Mouse (Mus musculus) forebrain, postnatal 0 days (tissue): ENCODE measurements around the gene Mast4. TPM values are rescaled to one million over a fixed set of nuclear protein-coding genes. Genes with fewer than 3 reads are reported as not detected.
A peak's percentile ranks its signal among the peaks of the same experiment; 100 is the strongest.

Experiments used
- ATAC-seq: fragments of 200-750 bp; cut with Nextera tagmentation; 2 replicates; pipeline ENCODE4 v1.8.0; 2017; ENCODE audit warnings: mild to moderate bottlenecking, moderate library complexity
- DNase-seq: peaks from one replicate; pipeline ENCODE4 v3.0.0-alpha.2; 2015
- H3K27ac ChIP-seq: fragments of 300-500 bp; sonication (generic); 2 replicates; pipeline ENCODE4 v1.5.1; 2014; ENCODE audit warnings: low read depth, mild to moderate bottlenecking, antibody characterized with exemption, low read length, moderate library complexity, mixed read lengths
- H3K27me3 ChIP-seq: fragments of 300-500 bp; sonication (generic); 2 replicates; pipeline ENCODE4 v1.6.1; 2014; ENCODE audit warnings: mild to moderate bottlenecking, low read length, mixed read lengths; ENCODE audit not compliant: insufficient read depth
- H3K36me3 ChIP-seq: fragments of 300-500 bp; sonication (generic); 2 replicates; pipeline ENCODE4 v1.6.1; 2014; ENCODE audit warnings: mild to moderate bottlenecking, moderate library complexity; ENCODE audit not compliant: insufficient read depth
- H3K4me1 ChIP-seq: fragments of 300-500 bp; sonication (generic); 2 replicates; pipeline ENCODE4 v1.6.1; 2014; ENCODE audit warnings: antibody characterized with exemption; ENCODE audit not compliant: insufficient read depth
- H3K4me2 ChIP-seq: fragments of 300-500 bp; sonication (generic); 2 replicates; pipeline ENCODE4 v1.6.1; 2014; ENCODE audit warnings: low read depth, mild to moderate bottlenecking, moderate library complexity
- H3K4me3 ChIP-seq: fragments of 300-500 bp; sonication (generic); 2 replicates; pipeline ENCODE4 v1.5.1; 2014; ENCODE audit warnings: low read depth, low read length, mixed read lengths
- H3K9ac ChIP-seq: fragments of 300-500 bp; sonication (generic); 2 replicates; pipeline ENCODE4 v1.6.1; 2014; ENCODE audit warnings: mild to moderate bottlenecking
- H3K9me3 ChIP-seq: fragments of 300-500 bp; sonication (generic); 2 replicates; pipeline ENCODE4 v1.6.1; 2016; ENCODE audit warnings: low read length
- CTCF ChIP-seq: sonication (generic); IDR thresholded peaks from 2 replicates; pipeline ENCODE4 v1.5.1; 2016; ENCODE audit warnings: antibody characterized with exemption, control low read depth, low read depth
- WGBS: fragments of 180-500 bp; shearing (Covaris S2); extraction: QIAGEN DNeasy Blood & Tissue Kit; methylation state at CpG from one replicate; pipeline ENCODE4 v1.1.7; 2014; 5-methylcytosine and 5-hydroxymethylcytosine counted together
- polyA plus RNA-seq: library from polyadenylated mRNA; unstranded; fragments of >200 nt; fragmentation: Nextera tagmentation; extraction: Ambion mirVana; gene quantifications from 2 replicates; pipeline ENCODE4 v1.2.1, GENCODE M21; 2015
- total RNA-seq: library from RNA; depleted of rRNA; stranded (reverse); fragments of >200 nt; gene quantifications from 2 replicates; pipeline ENCODE4 v1.2.3, GENCODE M21; 2014

Mast4 gene
- total and polyA plus RNA-seq, 2 experiments from 2014 or later: 17.2 to 40.1 TPM

GRCm38 (mm10) chr13:103048954-103049353 is 285.3 kb downstream of the Mast4 start:
- H3K36me3 ChIP-seq: no peaks in the 10 kb centered on the region
- H3K4me2 ChIP-seq: no peak overlapping the region
- no peaks in the 10 kb centered on the region for H3K9me3 ChIP-seq
- no peak for ATAC-seq
- WGBS: 77% methylated on average over 7 of the region's 7 CpGs
- TF ChIP-seq CTCF: no peak
- H3K4me3 ChIP-seq: no peak overlapping the region
- DNase-seq: no peak
- H3K27me3 ChIP-seq: no peaks in the 10 kb centered on the region
- H3K9ac ChIP-seq: no peak overlapping the region
- no peak overlapping the region for H3K27ac ChIP-seq
- no peaks in the 10 kb centered on the region for H3K4me1 ChIP-seq

- H3K27me3 ChIP-seq: no peaks in the 10 kb centered on the region
- 94% methylated on average over 9 of the region's 9 CpGs for WGBS
- no peak overlapping the region for H3K27ac ChIP-seq
These were observed 290.6 kb downstream of the Mast4 start for GRCm38 (mm10) chr13:103043692-103044091.

GRCm38 (mm10) chr13:103043011-103043410 is 291.3 kb downstream of the Mast4 start:
- DNase-seq (no peak), ATAC-seq (peak; percentile 34; the same call in 1 of the 2 replicates)
- H3K9me3 ChIP-seq: no peaks in the 10 kb centered on the region
- H3K4me1 ChIP-seq: no peaks in the 10 kb centered on the region
- H3K4me3 ChIP-seq: no peak overlapping the region
- no peak overlapping the region for H3K9ac ChIP-seq
- H3K36me3 ChIP-seq: no peaks in the 10 kb centered on the region
- H3K27ac ChIP-seq: no peak overlapping the region
- TF ChIP-seq CTCF: no peak
- H3K4me2 ChIP-seq: no peak overlapping the region
- no peaks in the 10 kb centered on the region for H3K27me3 ChIP-seq
- 76% methylated on average over 4 of the region's 4 CpGs for WGBS

More at GRCm38 (mm10) chr13:103043692-103044091, 290.6 kb downstream of the Mast4 start:
- H3K36me3 ChIP-seq: no peaks in the 10 kb centered on the region
- H3K9me3 ChIP-seq: no peaks in the 10 kb centered on the region
- DNase-seq (no peak), ATAC-seq (no peak)
- H3K4me1 ChIP-seq: no peaks in the 10 kb centered on the region
- no peak overlapping the region for H3K4me3 ChIP-seq
- no peak overlapping the region for H3K9ac ChIP-seq
- no peak for TF ChIP-seq CTCF
- H3K4me2 ChIP-seq: no peak overlapping the region

- H3K36me3 ChIP-seq: no peaks in the 10 kb centered on the region
- H3K4me3 ChIP-seq: no peak overlapping the region
- no peak overlapping the region for H3K27ac ChIP-seq
- DNase-seq (no peak), ATAC-seq (no peak)
- no peak overlapping the region for H3K4me2 ChIP-seq
- 14% methylated on average over 5 of the region's 5 CpGs for WGBS
- no peaks in the 10 kb centered on the region for H3K9me3 ChIP-seq
- H3K9ac ChIP-seq: no peak overlapping the region
- no peaks in the 10 kb centered on the region for H3K27me3 ChIP-seq
- no peak for TF ChIP-seq CTCF
- no peaks in the 10 kb centered on the region for H3K4me1 ChIP-seq
These were observed 296.8 kb downstream of the Mast4 start for GRCm38 (mm10) chr13:103037466-103037865.

- Histone ChIP-seq H3K4me1 (no peaks in the 10 kb centered on the region), H3K4me3 (no peak overlapping the region), H3K27me3 (no peaks in the 10 kb centered on the region), H3K4me2 (no peak overlapping the region), H3K27ac (no peak overlapping the region), H3K9ac (no peak overlapping the region), H3K9me3 (no peaks in the 10 kb centered on the region), H3K36me3 (no peaks in the 10 kb centered on the region)
- 92% methylated on average over 5 of the region's 5 CpGs for WGBS
- no peak for ATAC-seq
- no peak for TF ChIP-seq CTCF
- no peak for DNase-seq
These were observed 304.9 kb downstream of the Mast4 start for GRCm38 (mm10) chr13:103029377-103029776.

GRCm38 (mm10) chr13:103027456-103028078 is 306.7 kb downstream of the Mast4 start:
- no peaks in the 10 kb centered on the region for H3K36me3 ChIP-seq
- no peak for TF ChIP-seq CTCF
- H3K4me3 ChIP-seq: no peak overlapping the region
- WGBS: 80% methylated on average over 17 of the region's 17 CpGs
- H3K27ac ChIP-seq: no peak overlapping the region
- no peak overlapping the region for H3K9ac ChIP-seq
- H3K27me3 ChIP-seq: no peaks in the 10 kb centered on the region
- H3K4me1 ChIP-seq: no peaks in the 10 kb centered on the region
- no peak for ATAC-seq
- H3K9me3 ChIP-seq: no peaks in the 10 kb centered on the region
- DNase-seq: no peak
- no peak overlapping the region for H3K4me2 ChIP-seq

GRCm38 (mm10) chr13:103025461-103025860 is 308.8 kb downstream of the Mast4 start:
- DNase-seq: no peak
- ATAC-seq: no peak

More at GRCm38 (mm10) chr13:103025461-103025860, 308.8 kb downstream of the Mast4 start:
- TF ChIP-seq CTCF: no peak
- H3K27ac ChIP-seq: no peak overlapping the region
- no peaks in the 10 kb centered on the region for H3K27me3 ChIP-seq
- no peaks in the 10 kb centered on the region for H3K36me3 ChIP-seq
- H3K4me3 ChIP-seq: no peak overlapping the region
- no peak overlapping the region for H3K4me2 ChIP-seq
- H3K9ac ChIP-seq: no peak overlapping the region
- no peaks in the 10 kb centered on the region for H3K4me1 ChIP-seq
- 47% methylated on average over 3 of the region's 3 CpGs for WGBS
- H3K9me3 ChIP-seq: no peaks in the 10 kb centered on the region
